In genomic region chr16:46495201-46495600, GRCm38 (mm10) we compare ENCODE assay signal across 9 mouse cellular contexts. TPM values are rescaled to one million over a fixed set of nuclear protein-coding genes. Genes with fewer than 3 reads are reported as not detected.
DNase-seq lines count a peak whose midpoint lies in the region; ATAC-seq and TF ChIP-seq lines count a peak whose summit lies in the region.
"Had no signal": no experiment of that assay in that cellular context is flagged by ENCODE, and none has a peak within 500 bp of the region (broad histone marks: within the 10 kb centered on the region; RNA-seq: fewer than 3 reads in every experiment).

No protein-coding gene starts in this region.

- H3K9me3 ChIP-seq in hindbrain, embryonic 12.5 days (replicated peaks), result no peaks in the 10 kb centered on the region
- no peaks in the 10 kb centered on the region; the same call in 1 of the 2 replicates for H3K9me3 ChIP-seq in midbrain, embryonic 11.5 days (ENCODE audit: control insufficient read depth, low read length)

- TF ChIP-seq POLR2A in kidney, adult 2 months (IDR thresholded peaks at IDR 0.05; ENCODE audit: low read depth, low read length), result no peak
- no peak for TF ChIP-seq POLR2A in brain, embryonic 14.5 days (IDR thresholded peaks at IDR 0.05; ENCODE audit: borderline replicate concordance, extremely low read depth, insufficient read depth, insufficient read length, poor library complexity, severe bottlenecking)

- ATAC-seq in hindbrain, embryonic 12.5 days (ENCODE audit: low FRiP score), result no peak
- no peak for ATAC-seq in midbrain, embryonic 11.5 days (ENCODE audit: low FRiP score)

- H3K4me1 ChIP-seq in kidney, adult 2 months (ENCODE audit: control insufficient read depth, insufficient read depth, low read length), result peaks cover 3% of the 10 kb centered on the region; the same call in 1 of the 2 replicates
- H3K4me1 ChIP-seq in hindbrain, embryonic 12.5 days, result peaks cover 18% of the 10 kb centered on the region
- H3K4me1 ChIP-seq in midbrain, embryonic 11.5 days (ENCODE audit: control insufficient read depth, insufficient read depth, low read length), result peaks cover 10% of the 10 kb centered on the region; the same call in 1 of the 2 replicates

- 20% methylated on average over 3 of the region's 3 CpGs for WGBS in kidney, adult 2 months
- WGBS in hindbrain, embryonic 12.5 days, result 29% methylated on average over 3 of the region's 3 CpGs
- WGBS in midbrain, embryonic 11.5 days, result 27% methylated on average over 3 of the region's 3 CpGs

- H3K4me3 ChIP-seq in kidney, adult 2 months (ENCODE audit: insufficient read depth, low read depth, low read length), result peak overlapping the region; percentile 24
- peak overlapping the region; percentile 90 for H3K4me3 ChIP-seq in hindbrain, embryonic 12.5 days
- peak overlapping the region; percentile 92 for H3K4me3 ChIP-seq in midbrain, embryonic 11.5 days (ENCODE audit: low read depth, low read length)

- H3K9ac ChIP-seq in hindbrain, embryonic 12.5 days, result peak overlapping the region; percentile 89
- peak overlapping the region; percentile 98 for H3K9ac ChIP-seq in midbrain, embryonic 11.5 days (ENCODE audit: low read length)

- peak overlapping the region; percentile 9; the same call in 1 of the 2 replicates for H3K27ac ChIP-seq in kidney, adult 2 months (ENCODE audit: insufficient read depth, low read depth, low read length)
- H3K27ac ChIP-seq in hindbrain, embryonic 12.5 days, result no peak overlapping the region
- no peak overlapping the region for H3K27ac ChIP-seq in midbrain, embryonic 11.5 days (ENCODE audit: low read depth, low read length)

- no peak for DNase-seq in kidney, adult 2 months
- DNase-seq in kidney, adult 11 months, result no peak
- DNase-seq in brain, embryonic 14.5 days (ENCODE audit: low read depth), result peak; percentile 61
- peak; percentile 87 for DNase-seq in midbrain, embryonic 11.5 days (ENCODE audit: low spot score, missing footprints)
- no peak for DNase-seq in natural killer cell, adult 2 months (ENCODE audit: low spot score in 2 of 2)
- DNase-seq in adrenal gland, adult 8-10 months, result no peak
- DNase-seq in cerebellum, adult 9-10 months, result no peak

- H3K27me3 ChIP-seq in kidney, adult 2 months (replicated peaks; ENCODE audit: control insufficient read depth, insufficient read depth, low read length), result no peaks in the 10 kb centered on the region
- H3K27me3 ChIP-seq in hindbrain, embryonic 12.5 days, result no peaks in the 10 kb centered on the region
- H3K27me3 ChIP-seq in midbrain, embryonic 11.5 days (ENCODE audit: control insufficient read depth, insufficient read depth, low read length), result no peaks in the 10 kb centered on the region

- no peaks in the 10 kb centered on the region for H3K36me3 ChIP-seq in kidney, adult 2 months (ENCODE audit: control insufficient read depth, insufficient read depth, low read length)
- H3K36me3 ChIP-seq in hindbrain, embryonic 12.5 days, result no peaks in the 10 kb centered on the region
- H3K36me3 ChIP-seq in midbrain, embryonic 11.5 days (ENCODE audit: control insufficient read depth, insufficient read depth, low read length), result no peaks in the 10 kb centered on the region; the same call in 1 of the 2 replicates
- H3K36me3 ChIP-seq: G1E had no signal

- peak overlapping the region; percentile 79 for H3K4me2 ChIP-seq in hindbrain, embryonic 12.5 days (replicated peaks)
- H3K4me2 ChIP-seq in midbrain, embryonic 11.5 days, result peak overlapping the region; percentile 54

- TF ChIP-seq CTCF in kidney, adult 2 months (conservative IDR thresholded peaks at IDR 0.05; ENCODE audit: insufficient read depth, insufficient read length, low read depth, low read length), result no peak
- TF ChIP-seq CTCF in brain, embryonic 14.5 days (IDR thresholded peaks at IDR 0.05; ENCODE audit: borderline replicate concordance, extremely low read depth, insufficient read depth, insufficient read length), result no peak

RNA-seq across cellular contexts. Expression of gene Nectin3, which starts 3.1 kb away (rescaled TPM):
- 24.4 and 29.3 TPM in 2 replicates for polyA plus RNA-seq in kidney, adult 2 months (2012; rRNA removed)
- 21.3 and 29.4 TPM in 2 replicates for polyA plus RNA-seq in brain, embryonic 14.5 days (2012; rRNA removed)
- 50.7 and 59.0 TPM in 2 replicates for polyA plus RNA-seq in hindbrain, embryonic 12.5 days (2016; fragmentation: Nextera tagmentation; extraction: Ambion mirVana)
- 51.3 and 59.0 TPM in 2 replicates for polyA plus RNA-seq in midbrain, embryonic 11.5 days (2014; fragmentation: Nextera tagmentation; extraction: Ambion mirVana)
- total RNA-seq in adrenal gland, adult 8-10 months (2022), result 10 to 100 TPM; 19.6 to 33.5 (median 27.0) TPM
- polyA plus RNA-seq: G1E had no signal

Comparison
In these comparisons a context has a peak if more than half of its experiments do, and no peak if none do; other contexts are left out.
1. DNase-seq: peak in brain, embryonic 14.5 days (single experiment) and midbrain, embryonic 11.5 days (single experiment); none in kidney, adult 2 months (single experiment), kidney, adult 11 months (single experiment), natural killer cell, adult 2 months (0 of 2), adrenal gland, adult 8-10 months (single experiment) and cerebellum, adult 9-10 months (single experiment).
2. H3K4me3 ChIP-seq: peak in every context shown above with its lines; median percentile 92 in midbrain, embryonic 11.5 days; 90 in hindbrain, embryonic 12.5 days; 24 in kidney, adult 2 months.